Mouse (Mus musculus) spleen, adult 2 months (tissue): ENCODE data around the gene Slc24a3.

Source experiments
- CTCF ChIP-seq: fragments of 200-500 bp; IDR thresholded peaks from 2 replicates; pipeline ENCODE4 v1.5.1; 2011; ENCODE audit warnings: mild to moderate bottlenecking, inconsistent platforms; ENCODE audit not compliant: insufficient read depth, insufficient read length, insufficient replicate concordance; ENCODE audit errors: extremely low read depth
- POLR2A ChIP-seq: fragments of 200-500 bp; IDR thresholded peaks from 2 replicates; pipeline ENCODE4 v1.6.1; 2011; ENCODE audit warnings: low read depth, low read length, inconsistent platforms

DNA sequence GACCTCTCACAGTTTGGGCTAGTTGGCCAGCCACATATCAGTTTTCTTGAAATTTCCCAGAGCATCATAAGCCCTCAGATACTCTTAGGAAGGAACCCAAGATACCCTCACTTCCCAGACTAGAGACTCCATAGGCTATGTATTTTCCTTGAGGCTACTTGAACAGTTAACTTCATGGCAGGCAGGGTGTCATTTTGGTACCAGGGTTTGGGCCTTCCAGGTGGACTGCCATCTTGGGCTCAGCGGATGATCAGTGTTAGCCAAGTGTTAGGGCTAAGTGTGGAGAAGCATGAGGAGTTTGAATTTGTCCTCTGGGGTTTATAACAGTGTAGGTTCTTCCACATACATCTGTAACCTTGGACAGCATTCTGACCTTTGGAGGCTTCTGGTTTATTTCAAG is 124.6 kb downstream of the Slc24a3 start:
- TF ChIP-seq CTCF: no peak
- no peak for TF ChIP-seq POLR2A
